Mouse (Mus musculus) spleen, postnatal 4 days (tissue): ENCODE measurements around the gene Lama4.

Source experiments
- DNase-seq, 2 experiments: peaks; one replicate each; pipeline ENCODE4 v3.0.0; 2022; ENCODE audit warnings: low spot score in 2 of 2

Gene Lama4

DNA sequence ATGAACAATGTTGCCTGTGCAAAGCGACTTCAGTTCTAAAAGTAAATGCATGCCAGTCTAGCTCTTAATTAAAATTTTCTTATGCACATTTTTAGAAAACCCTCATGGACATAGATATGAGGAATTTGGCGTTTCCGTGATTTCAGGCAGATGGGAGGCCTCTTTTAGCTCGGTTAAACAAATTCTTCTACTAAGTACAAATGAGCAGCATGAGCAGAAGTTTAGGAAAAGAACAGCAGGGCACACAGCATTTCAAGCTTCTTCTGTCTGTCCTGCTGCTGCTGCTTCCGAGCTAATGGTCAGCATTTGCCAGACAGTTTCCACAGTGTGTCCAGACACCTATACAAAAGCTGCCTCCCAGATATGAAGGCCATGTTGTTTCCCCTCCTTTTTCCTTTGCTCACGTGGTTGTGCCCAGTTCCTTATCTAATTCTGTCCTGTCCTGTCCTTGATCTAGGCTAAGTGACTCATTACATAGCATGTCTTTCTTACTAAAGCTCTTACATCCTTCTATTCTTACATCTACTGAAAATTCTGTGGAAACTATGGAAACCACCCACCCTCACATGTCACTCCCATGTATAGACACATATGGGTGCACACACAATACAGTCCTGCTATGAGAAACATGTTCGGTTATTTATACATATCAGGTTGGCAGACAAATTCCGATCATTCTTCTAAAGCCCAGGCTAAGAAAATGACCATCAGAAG lies 84.4 kb downstream of the Lama4 start:
- no peak for DNase-seq

- no peak for DNase-seq
Observed at GRCm38 (mm10) chr10:39056050-39056449, 90.7 kb downstream of the Lama4 start.

GRCm38 (mm10) chr10:39064732-39065131 lies 99.4 kb downstream of the Lama4 start:
- peak in 1 of 2 experiments; percentile 63 for DNase-seq

GRCm38 (mm10) chr10:39065449-39065848 lies 100.1 kb downstream of the Lama4 start:
- no peak for DNase-seq

DNA sequence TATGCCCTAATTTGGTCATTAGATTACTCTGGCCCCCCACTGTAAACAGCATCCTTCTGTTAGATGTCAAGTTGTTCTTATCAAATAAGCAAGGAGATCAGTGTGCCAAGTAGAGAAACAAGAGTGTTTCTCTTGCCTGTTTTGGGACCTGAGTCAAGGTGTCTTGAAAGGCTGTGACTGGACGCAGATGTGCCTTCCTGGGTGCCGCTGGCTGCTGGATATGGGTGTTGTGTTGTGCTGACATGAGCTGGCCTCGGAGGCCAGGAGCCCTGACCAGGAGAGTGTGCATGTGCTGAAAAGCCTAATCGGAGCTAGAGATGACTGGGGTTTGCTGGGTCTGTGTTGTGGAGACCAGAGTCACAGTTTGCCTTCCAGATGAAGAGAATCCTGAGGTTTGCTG lies 100.7 kb downstream of the Lama4 start:
- DNase-seq = no peak

GRCm38 (mm10) chr10:39066962-39067361 lies 101.6 kb downstream of the Lama4 start:
- DNase-seq = peak; percentile 51 to 83

DNA sequence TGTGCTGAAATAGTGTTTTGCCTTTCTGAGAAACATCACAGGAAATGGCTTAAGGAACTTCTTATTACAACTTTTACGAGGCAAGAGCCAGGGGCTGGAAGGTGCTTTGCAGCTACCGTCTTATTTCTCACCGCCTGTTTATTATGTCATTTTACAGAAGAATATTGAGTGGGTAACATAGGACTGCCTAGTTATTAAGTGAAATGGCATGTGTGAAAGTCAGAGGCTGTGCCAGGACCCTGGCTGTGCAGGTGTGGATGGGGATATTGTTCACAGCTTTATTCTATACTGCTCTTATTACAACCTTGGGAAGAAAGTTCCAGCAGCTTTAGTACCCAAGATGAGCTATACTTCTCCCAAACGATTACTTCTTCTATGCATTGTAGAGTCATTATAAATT lies 106.7 kb downstream of the Lama4 start:
- no peak for DNase-seq

DNA sequence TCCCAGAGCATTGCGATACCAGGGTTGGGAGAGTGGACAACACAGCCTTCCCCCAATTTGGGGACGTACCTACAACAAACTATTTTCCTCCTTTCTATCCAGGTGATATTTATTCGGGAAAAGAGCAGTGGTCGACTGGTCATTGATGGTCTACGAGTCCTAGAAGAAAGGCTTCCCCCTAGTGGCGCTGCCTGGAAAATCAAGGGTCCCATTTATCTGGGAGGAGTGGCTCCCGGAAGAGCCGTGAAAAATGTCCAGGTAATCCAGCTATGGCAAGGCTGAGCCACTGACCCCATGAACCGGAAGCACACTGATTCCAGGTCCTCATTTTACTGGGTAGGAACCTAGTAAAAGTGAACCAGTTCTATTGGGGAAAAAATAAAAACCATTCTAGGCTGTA lies 131.7 kb downstream of the Lama4 start:
- DNase-seq = no peak

DNA sequence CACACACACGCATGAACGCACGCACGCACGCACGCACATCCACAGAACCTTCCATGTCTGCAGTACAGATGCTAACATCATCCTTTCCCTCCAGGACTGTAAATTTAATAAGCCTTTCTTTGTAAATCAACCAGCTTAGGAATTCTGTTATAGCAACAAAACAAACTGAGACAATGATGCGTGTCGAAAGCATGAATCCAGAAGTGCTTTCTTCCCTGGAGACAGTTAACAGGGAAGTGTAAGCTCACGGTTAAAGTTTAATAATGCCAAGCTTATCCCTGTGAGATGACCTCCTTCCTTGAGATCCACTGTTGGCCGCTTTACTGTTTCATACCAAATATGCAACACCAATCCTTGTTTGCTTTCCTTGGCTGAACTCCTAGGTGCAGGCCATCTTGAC lies 133.4 kb downstream of the Lama4 start:
- no peak for DNase-seq

- DNase-seq = no peak
Observed at GRCm38 (mm10) chr10:39104803-39105449, 139.6 kb downstream of the Lama4 start.

DNA sequence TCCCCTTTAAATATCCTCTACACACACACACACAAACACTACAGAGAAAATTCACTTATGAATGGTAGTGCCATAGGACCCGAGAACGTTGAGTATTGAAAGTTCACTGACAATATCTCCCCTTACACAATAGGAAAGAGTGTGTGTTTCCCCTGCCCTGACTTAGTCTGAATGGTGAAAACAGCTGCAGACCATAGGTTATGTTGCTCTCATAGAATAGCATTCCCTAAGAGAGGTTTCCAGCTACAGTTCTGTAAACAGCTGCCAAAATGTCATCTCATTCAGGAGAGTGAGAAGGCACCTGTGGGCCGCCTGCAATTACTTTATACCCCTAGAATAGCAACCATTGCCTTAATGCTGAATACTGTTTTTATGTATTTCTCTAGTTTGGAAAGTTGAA lies 141.1 kb downstream of the Lama4 start:
- DNase-seq = no peak

- no peak for DNase-seq
Observed at GRCm38 (mm10) chr10:39106935-39107334, 141.6 kb downstream of the Lama4 start.

DNA sequence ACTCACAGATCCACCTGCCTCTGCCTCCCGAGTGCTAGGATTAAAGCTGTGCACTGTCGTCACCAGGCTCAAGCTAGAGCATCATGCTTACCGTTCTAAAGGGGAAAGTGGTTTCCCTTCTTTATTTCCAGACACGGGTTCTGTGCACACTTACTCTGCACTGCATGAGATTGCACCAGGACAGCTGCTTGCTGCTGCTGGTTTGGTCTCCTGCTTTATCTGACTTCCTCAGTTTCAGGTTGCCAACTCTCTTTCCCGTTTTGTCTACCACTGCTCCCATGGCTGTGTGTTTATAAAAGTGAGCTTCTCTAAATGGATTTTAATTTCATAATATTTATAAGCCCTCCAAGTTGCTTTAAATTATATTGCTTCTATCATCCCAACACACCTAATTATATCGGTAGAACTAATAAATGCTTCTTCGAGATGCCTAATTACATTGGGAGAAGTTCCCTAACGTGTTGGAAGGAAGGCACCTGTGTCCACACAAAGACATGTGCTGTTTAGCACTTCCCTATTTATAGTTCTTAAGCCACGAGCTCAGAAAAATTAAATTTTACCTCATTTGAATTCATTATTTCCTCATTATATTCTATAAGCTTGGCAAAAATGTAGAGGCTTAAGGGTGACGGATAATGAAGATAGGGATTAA lies 143.6 kb downstream of the Lama4 start:
- DNase-seq = no peak

- no peak for DNase-seq
Observed at GRCm38 (mm10) chr10:39109489-39109874, 144.2 kb downstream of the Lama4 start.

DNA sequence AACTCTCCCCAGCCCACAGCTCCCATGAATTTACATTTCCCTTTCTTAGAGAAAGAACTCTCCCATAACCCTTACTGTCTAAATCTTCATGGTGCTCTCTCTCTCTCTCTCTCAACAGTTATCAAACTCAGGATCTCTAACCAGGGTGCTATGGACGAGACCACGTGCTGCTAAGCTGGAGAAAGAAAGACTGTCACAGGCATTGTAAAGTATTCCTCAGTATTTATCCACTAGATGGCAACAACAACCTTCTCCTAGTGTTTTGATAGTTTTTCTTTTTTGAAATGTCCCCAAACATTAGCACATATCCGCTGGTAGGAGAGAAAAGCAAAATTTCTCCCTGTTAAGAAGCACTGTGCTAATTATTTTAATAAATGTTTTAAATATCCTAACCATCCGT lies 156.1 kb downstream of the Lama4 start:
- no peak for DNase-seq

GRCm38 (mm10) chr10:39133462-39134310 lies 168.4 kb downstream of the Lama4 start, which contains the start of the genes Fam229b and Tube1:
TSS of gene Fam229b (minus strand) at chr10:39133914.
TSS of gene Tube1 (plus strand) at chr10:39133976.
- DNase-seq = peak; percentile 81 to 87

GRCm38 (mm10) chr10:39137766-39138165 lies 172.5 kb downstream of the Lama4 start:
- DNase-seq = no peak

DNA sequence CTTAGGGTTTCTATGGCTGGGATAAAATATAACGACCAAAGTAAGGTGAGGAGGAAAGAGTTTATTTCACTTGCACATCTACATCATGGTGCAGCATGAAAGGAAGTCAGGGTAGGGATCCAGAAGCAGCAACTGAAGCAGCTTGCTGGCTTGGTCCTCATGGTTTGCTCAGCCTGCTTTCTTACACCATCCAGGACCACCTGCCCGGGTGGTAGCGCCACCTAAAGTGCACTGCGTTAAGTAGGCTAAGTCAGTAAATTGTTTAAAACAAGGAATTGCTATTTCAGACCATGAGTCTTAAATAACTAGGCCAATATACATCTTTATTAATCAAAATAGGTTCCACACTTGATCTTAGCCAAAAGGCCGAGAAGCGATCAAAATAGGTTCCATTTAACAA lies 173.4 kb downstream of the Lama4 start:
- DNase-seq = no peak

GRCm38 (mm10) chr10:39140843-39141242 lies 175.5 kb downstream of the Lama4 start:
- no peak for DNase-seq

DNA sequence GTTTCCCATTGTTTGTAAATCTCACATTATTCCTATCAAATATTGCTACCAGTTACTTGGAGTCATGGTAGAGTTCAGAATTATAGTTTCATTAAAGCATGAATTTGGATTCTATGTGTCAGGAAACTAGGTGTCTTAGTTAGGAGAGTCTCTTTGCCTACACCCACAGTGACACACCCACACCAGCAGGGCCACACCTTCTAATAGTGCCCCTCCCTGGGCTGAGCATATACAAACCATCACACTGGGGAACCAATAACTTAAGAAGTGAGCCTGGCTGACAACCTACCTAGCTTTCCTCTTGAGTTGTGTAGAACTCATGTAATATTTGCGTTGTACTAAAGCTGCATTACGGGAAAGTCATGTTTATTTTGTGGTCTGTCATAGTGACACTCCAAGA lies 176.1 kb downstream of the Lama4 start:
- DNase-seq = no peak

DNA sequence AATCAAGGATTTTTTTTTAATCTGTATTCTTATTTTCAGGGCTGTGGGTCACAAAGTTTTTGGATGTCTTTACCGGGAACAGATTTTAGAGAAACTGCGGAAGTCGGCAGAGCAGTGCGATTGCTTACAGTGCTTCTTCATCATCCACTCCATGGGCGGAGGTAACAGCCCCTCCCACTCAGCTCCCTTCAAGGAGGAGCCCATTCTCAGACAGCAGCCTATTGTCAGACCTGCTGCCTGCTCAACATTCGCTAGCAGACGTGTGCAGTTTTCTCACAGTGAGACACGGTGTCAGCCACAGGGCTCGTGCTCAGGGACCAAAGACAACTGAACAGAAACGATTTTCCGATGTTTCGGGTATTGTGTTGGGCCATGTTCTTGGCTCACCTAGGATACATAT lies 176.9 kb downstream of the Lama4 start:
- no peak for DNase-seq

- no peak for DNase-seq
Observed at GRCm38 (mm10) chr10:39156719-39157118, 191.4 kb downstream of the Lama4 start.
